Mouse (Mus musculus): ENCODE data around the gene Arl14.

DNA sequence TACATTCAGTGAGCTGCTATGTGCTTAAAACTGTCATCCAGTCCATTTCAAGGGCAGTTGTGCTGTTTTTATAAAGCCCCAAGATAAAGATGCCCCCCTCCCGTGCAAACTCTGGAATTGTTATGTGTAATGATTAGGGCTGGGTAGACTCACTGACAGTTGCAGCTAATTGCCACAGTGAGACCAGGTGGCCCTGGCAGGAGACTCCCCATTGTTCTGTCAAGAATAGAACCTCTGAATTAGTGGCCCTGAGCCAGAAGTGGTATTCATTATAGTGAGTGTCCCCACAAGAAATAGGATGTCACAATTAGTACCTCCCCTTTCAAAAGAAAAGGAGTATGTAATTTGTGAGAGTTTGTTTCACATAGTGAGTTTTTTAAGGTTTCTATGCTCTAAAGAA is 47.0 kb upstream of the Arl14 start:
- TF ChIP-seq CTCF (IDR thresholded peaks at IDR 0.05; ENCODE audit: low read depth, low read length): no peak
- no peak for TF ChIP-seq POLR2A (IDR thresholded peaks at IDR 0.05; ENCODE audit: extremely low read depth, insufficient read depth, low read length)

Measured in liver, adult 2 months (tissue).